Mouse (Mus musculus): Measurements from ENCODE around the gene Ephx1.
A peak's percentile ranks its signal among the peaks of the same experiment; 100 is the strongest.
"Not testable (repeated sequence)": the region's sequence is repeated elsewhere in the genome, so short reads cannot be mapped to it uniquely, and the experiment has no call there.

Gene Ephx1

GRCm38 (mm10) chr1:181020756-181021487, at the start of gene Ephx1:
Gene Ephx1 (minus strand): TSS chr1:181020904.
- DNase-seq (ENCODE audit: low spot score in 2 of 2) = no peak

GRCm38 (mm10) chr1:181069671-181070070, 49.0 kb upstream of the Ephx1 start:
- no peak for DNase-seq (ENCODE audit: low spot score in 2 of 2)

- DNase-seq (ENCODE audit: low spot score in 2 of 2) = no peak
Measured at GRCm38 (mm10) chr1:181068344-181068743, 47.6 kb upstream of the Ephx1 start.

- DNase-seq (ENCODE audit: low spot score in 2 of 2) = no peak
Measured at GRCm38 (mm10) chr1:181064648-181065047, 43.9 kb upstream of the Ephx1 start.

- no peak for DNase-seq (ENCODE audit: low spot score in 2 of 2)
Measured at GRCm38 (mm10) chr1:181063991-181064390, 43.3 kb upstream of the Ephx1 start.

GRCm38 (mm10) chr1:181061784-181062485, 41.2 kb upstream of the Ephx1 start:
- DNase-seq (ENCODE audit: low spot score in 2 of 2) = no peak

- DNase-seq (ENCODE audit: low spot score in 2 of 2) = no peak
Measured at GRCm38 (mm10) chr1:181052898-181053297, 32.2 kb upstream of the Ephx1 start.

- no peak for DNase-seq (ENCODE audit: low spot score in 2 of 2)
Measured at GRCm38 (mm10) chr1:181050937-181051336, 30.2 kb upstream of the Ephx1 start, which contains the start of gene 9130409I23Rik. Gene 9130409I23Rik (plus strand): TSS chr1:181051237.

- DNase-seq (ENCODE audit: low spot score in 2 of 2) = no peak
Measured at GRCm38 (mm10) chr1:181049328-181049842, 28.7 kb upstream of the Ephx1 start.

GRCm38 (mm10) chr1:181047520-181047919, 26.8 kb upstream of the Ephx1 start:
- DNase-seq (ENCODE audit: low spot score in 2 of 2) = no peak

GRCm38 (mm10) chr1:181039652-181040051, 18.9 kb upstream of the Ephx1 start:
- DNase-seq (ENCODE audit: low spot score in 2 of 2) = no peak

GRCm38 (mm10) chr1:181037623-181038022, 16.9 kb upstream of the Ephx1 start:
- DNase-seq (ENCODE audit: low spot score in 2 of 2) = no peak

- DNase-seq (ENCODE audit: low spot score in 2 of 2) = not testable (repeated sequence)
Measured at GRCm38 (mm10) chr1:181035015-181035778, 14.5 kb upstream of the Ephx1 start.

- no peak for DNase-seq (ENCODE audit: low spot score in 2 of 2)
Measured at GRCm38 (mm10) chr1:181022265-181022664, 1.6 kb upstream of the Ephx1 start.

GRCm38 (mm10) chr1:181021488-181021865, 773 bp upstream of the Ephx1 start:
- DNase-seq (ENCODE audit: low spot score in 2 of 2) = no peak

GRCm38 (mm10) chr1:181017890-181018420, 2.7 kb downstream of the Ephx1 start:
- no peak for DNase-seq (ENCODE audit: low spot score in 2 of 2)

GRCm38 (mm10) chr1:181017212-181017711, 3.4 kb downstream of the Ephx1 start:
- DNase-seq (ENCODE audit: low spot score in 2 of 2) = peak; percentile 72 to 81

GRCm38 (mm10) chr1:181016532-181017131, 4.1 kb downstream of the Ephx1 start:
- peak; percentile 56 to 72 for DNase-seq (ENCODE audit: low spot score in 2 of 2)

- no peak for DNase-seq (ENCODE audit: low spot score in 2 of 2)
Measured at GRCm38 (mm10) chr1:181016045-181016444, 4.7 kb downstream of the Ephx1 start.

GRCm38 (mm10) chr1:181015558-181015957, 5.1 kb downstream of the Ephx1 start:
- DNase-seq (ENCODE audit: low spot score in 2 of 2) = peak in 1 of 2 experiments; percentile 57
